Mouse (Mus musculus): ENCODE results near the gene Dpp10.

- TF ChIP-seq GATA1 (IDR thresholded peaks at IDR 0.05; ENCODE audit: borderline replicate concordance, low read length) (no peak), FLI1 (IDR thresholded peaks at IDR 0.05; ENCODE audit: low read length) (no peak)
Observed at GRCm38 (mm10) chr1:123542496-123542895, 502.9 kb downstream of the Dpp10 start.
